Mouse (Mus musculus) ES-E14 (cell line): ENCODE results near the gene Mrpl53. TPM values are rescaled to one million over a fixed set of nuclear protein-coding genes. Genes with fewer than 3 reads are reported as not detected.

Experiments
- DNase-seq: peaks from one replicate; pipeline ENCODE4 v3.0.0-alpha.2; 2013; ENCODE audit warnings: low read depth, low spot score
- H3K27ac ChIP-seq: 2 replicates; pipeline ENCODE4 v1.5.1; 2012; ENCODE audit warnings: low read depth, mild to moderate bottlenecking, low read length, moderate library complexity, mixed read lengths; ENCODE audit not compliant: poor library complexity, insufficient read depth, severe bottlenecking
- H3K36me3 ChIP-seq: 2 replicates; pipeline ENCODE4 v1.6.1; 2012; ENCODE audit warnings: mild to moderate bottlenecking, low read length, moderate library complexity, mixed read lengths; ENCODE audit not compliant: control insufficient read depth, poor library complexity, insufficient read depth, severe bottlenecking
- H3K4me1 ChIP-seq, 2 experiments: fragments of 150-350 bp in 1 of 2; sonication (generic) in 1 of 2; 2 replicates each; pipeline ENCODE4 v1.6.1; 2012; ENCODE audit warnings: low read length in 2 of 2, mild to moderate bottlenecking in 1 of 2, mixed read lengths in 1 of 2; ENCODE audit not compliant: control insufficient read depth in 2 of 2, insufficient read depth in 2 of 2, poor library complexity in 1 of 2
- H3K4me3 ChIP-seq, 2 experiments: fragments of 150-350 bp in 1 of 2; sonication (generic) in 1 of 2; 2 replicates each; pipeline ENCODE4 v1.5.1; 2012; ENCODE audit warnings: low read length in 2 of 2, low read depth in 1 of 2, mild to moderate bottlenecking in 1 of 2, mixed read lengths in 1 of 2; ENCODE audit not compliant: insufficient read depth in 1 of 2, poor library complexity in 1 of 2, severe bottlenecking in 1 of 2
- H3K9ac ChIP-seq: 2 replicates; pipeline ENCODE4 v1.6.1; 2012; ENCODE audit warnings: low read depth, mild to moderate bottlenecking, low read length, mixed read lengths; ENCODE audit not compliant: poor library complexity, insufficient read depth, severe bottlenecking
- H3K9me3 ChIP-seq: fragments of 150-350 bp; sonication (generic); 2 replicates; pipeline ENCODE4 v1.6.1; 2012; ENCODE audit warnings: low read depth, mild to moderate bottlenecking, low read length; ENCODE audit not compliant: control insufficient read depth, insufficient read depth
- CHD2 ChIP-seq: IDR thresholded peaks from 2 replicates; pipeline ENCODE4 v1.6.1; 2014; ENCODE audit warnings: mild to moderate bottlenecking, low read depth, low read length, inconsistent platforms
- HCFC1 ChIP-seq: IDR thresholded peaks from 2 replicates; pipeline ENCODE4 v1.6.1; 2012; ENCODE audit warnings: low read length, inconsistent platforms, borderline replicate concordance; ENCODE audit not compliant: insufficient read depth
- MAFK ChIP-seq: IDR thresholded peaks from 2 replicates; pipeline ENCODE4 v1.6.1; 2014; ENCODE audit warnings: mild to moderate bottlenecking, low read depth, low read length, inconsistent platforms; ENCODE audit not compliant: insufficient read depth
- ZC3H11A ChIP-seq: IDR thresholded peaks from 2 replicates; pipeline ENCODE4 v1.6.1; 2012; ENCODE audit warnings: low read depth, mild to moderate bottlenecking, inconsistent platforms, low read length, borderline replicate concordance
- ZNF384 ChIP-seq: IDR thresholded peaks from 2 replicates; pipeline ENCODE4 v1.6.1; 2012; ENCODE audit warnings: low read depth, low read length, inconsistent platforms
- in situ Hi-C, 2 experiments: fragments of 600-800 bp; cut with MboI; formaldehyde crosslinking; loops; one replicate each; pipeline ENCODE4 v1.15.1; 2025; ENCODE audit warnings: low sequenced_read_pairs in 2 of 2, inconsistent platforms in 1 of 2; ENCODE audit not compliant: unreplicated experiment in 2 of 2
- total RNA-seq: library from RNA; depleted of rRNA; stranded (reverse); fragments of 300-350 nt; gene quantifications from 2 replicates; pipeline ENCODE4 v1.2.3, GENCODE M21; 2012

The Mrpl53 gene
- total RNA-seq, 1 experiment = 53.9 TPM

- H3K27ac ChIP-seq = no peak overlapping the region
- no peaks in the 10 kb centered on the region for H3K9me3 ChIP-seq
- H3K4me1 ChIP-seq = peaks cover 0 to 2% of the 10 kb centered on the region in 2 experiments; a peak in 1 of 4 replicates
- in situ Hi-C loops = no loop called here
- TF ChIP-seq MAFK = no peak
- TF ChIP-seq ZNF384 = no peak
- TF ChIP-seq ZC3H11A = no peak
- TF ChIP-seq HCFC1 = no peak
- TF ChIP-seq CHD2 = no peak
- H3K36me3 ChIP-seq = no peaks in the 10 kb centered on the region
- H3K9ac ChIP-seq = no peak overlapping the region
- H3K4me3 ChIP-seq = peak overlapping the region; percentile 37 to 61; a peak in 3 of 4 replicates
- DNase-seq = no peak
Observed at GRCm38 (mm10) chr6:83087205-83087925, 21.5 kb upstream of the Mrpl53 start.

GRCm38 (mm10) chr6:83087926-83088260 is 20.9 kb upstream of the Mrpl53 start:
- in situ Hi-C loops = no loop called here
- Histone ChIP-seq H3K9me3 (no peaks in the 10 kb centered on the region), H3K4me1 (peaks cover 0 to 2% of the 10 kb centered on the region in 2 experiments; a peak in 1 of 4 replicates), H3K4me3 (peak overlapping the region; percentile 37 to 61; a peak in 3 of 4 replicates), H3K27ac (no peak overlapping the region), H3K36me3 (no peaks in the 10 kb centered on the region), H3K9ac (no peak overlapping the region)
- no peak for DNase-seq
- TF ChIP-seq ZC3H11A (no peak), ZNF384 (no peak), CHD2 (no peak)

DNA sequence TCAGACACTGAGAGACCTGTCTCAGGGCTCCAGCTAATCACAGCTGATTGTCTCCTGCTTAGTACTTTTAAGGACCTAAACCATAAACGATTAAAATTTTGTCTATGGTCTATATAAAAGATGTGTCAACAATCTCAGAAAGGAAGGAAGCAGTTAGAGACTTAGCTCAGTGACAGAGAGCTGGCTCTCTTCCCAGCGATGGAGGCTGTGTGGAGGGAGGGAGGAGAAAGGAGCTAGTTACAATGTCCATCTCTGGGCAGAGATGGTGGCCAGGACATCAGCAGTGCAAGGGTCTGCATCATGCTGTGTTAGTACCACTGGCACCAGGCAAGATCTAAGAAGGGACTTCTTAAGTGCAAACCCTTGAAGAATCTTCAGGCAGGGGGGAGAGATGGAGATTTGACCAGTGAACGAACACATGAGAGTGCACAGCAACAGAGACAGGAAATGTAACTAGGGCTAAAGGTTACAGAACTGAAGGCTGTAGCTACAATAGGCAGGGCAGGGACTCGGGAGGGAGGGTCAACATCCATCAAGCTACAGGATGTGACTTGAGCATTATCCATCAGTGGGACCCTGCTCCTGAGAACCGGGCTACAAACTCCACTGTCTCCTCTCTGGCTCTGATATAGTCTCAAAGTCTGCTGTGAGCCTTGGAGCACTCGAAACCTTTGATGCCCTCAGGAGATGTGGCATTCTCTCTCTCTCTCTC is 16.3 kb upstream of the Mrpl53 start:
- no peak overlapping the region for H3K4me3 ChIP-seq
- TF ChIP-seq HCFC1 (no peak), MAFK (no peak), CHD2 (no peak), ZNF384 (no peak)
- no peak overlapping the region for H3K27ac ChIP-seq
- H3K36me3 ChIP-seq = no peaks in the 10 kb centered on the region
- no peak overlapping the region for H3K9ac ChIP-seq
- no peak for DNase-seq
- H3K9me3 ChIP-seq = no peaks in the 10 kb centered on the region
- no peaks in the 10 kb centered on the region for H3K4me1 ChIP-seq
- in situ Hi-C loops = no loop called here

DNA sequence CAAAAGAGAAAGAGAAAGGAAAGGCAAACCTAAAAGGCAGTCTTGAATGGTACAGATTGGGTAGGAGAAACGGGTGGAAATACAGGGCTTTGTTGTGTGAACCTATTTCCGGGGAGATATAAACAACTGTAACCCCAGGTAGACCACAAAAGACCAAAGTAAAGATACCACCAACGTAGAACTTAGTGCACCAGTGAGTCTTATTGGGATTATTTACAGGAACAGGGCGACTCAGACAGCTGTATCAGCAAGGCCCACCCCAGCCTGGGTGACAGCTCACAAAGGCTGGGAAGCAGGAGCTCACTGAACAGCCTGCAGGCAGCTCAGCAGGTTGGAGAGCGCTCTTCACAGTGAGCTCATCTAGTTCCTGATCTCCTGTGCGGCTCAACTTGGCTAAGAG is 12.9 kb upstream of the Mrpl53 start:
- DNase-seq = no peak
- H3K4me1 ChIP-seq = no peaks in the 10 kb centered on the region
- in situ Hi-C loops = no loop called here

More for the DNA sequence above, 12.9 kb upstream of the Mrpl53 start:
- Histone ChIP-seq H3K9me3 (no peaks in the 10 kb centered on the region), H3K9ac (no peak overlapping the region), H3K36me3 (no peaks in the 10 kb centered on the region), H3K27ac (no peak overlapping the region), H3K4me3 (no peak overlapping the region)
- no peak for TF ChIP-seq CHD2
- TF ChIP-seq HCFC1 = no peak
- TF ChIP-seq MAFK = no peak
- no peak for TF ChIP-seq ZC3H11A
- no peak for TF ChIP-seq ZNF384
